Mouse (Mus musculus) c-Kit-positive CD71-positive TER-119-positive erythroid progenitor cells, embryonic 14.5 days (primary cell): ENCODE results near the gene Mpeg1.

ENCODE experiments used
- DNase-seq: peaks from one replicate; pipeline ENCODE4 v3.0.0-alpha.2; 2013; ENCODE audit warnings: low spot score

The Mpeg1 gene

DNA sequence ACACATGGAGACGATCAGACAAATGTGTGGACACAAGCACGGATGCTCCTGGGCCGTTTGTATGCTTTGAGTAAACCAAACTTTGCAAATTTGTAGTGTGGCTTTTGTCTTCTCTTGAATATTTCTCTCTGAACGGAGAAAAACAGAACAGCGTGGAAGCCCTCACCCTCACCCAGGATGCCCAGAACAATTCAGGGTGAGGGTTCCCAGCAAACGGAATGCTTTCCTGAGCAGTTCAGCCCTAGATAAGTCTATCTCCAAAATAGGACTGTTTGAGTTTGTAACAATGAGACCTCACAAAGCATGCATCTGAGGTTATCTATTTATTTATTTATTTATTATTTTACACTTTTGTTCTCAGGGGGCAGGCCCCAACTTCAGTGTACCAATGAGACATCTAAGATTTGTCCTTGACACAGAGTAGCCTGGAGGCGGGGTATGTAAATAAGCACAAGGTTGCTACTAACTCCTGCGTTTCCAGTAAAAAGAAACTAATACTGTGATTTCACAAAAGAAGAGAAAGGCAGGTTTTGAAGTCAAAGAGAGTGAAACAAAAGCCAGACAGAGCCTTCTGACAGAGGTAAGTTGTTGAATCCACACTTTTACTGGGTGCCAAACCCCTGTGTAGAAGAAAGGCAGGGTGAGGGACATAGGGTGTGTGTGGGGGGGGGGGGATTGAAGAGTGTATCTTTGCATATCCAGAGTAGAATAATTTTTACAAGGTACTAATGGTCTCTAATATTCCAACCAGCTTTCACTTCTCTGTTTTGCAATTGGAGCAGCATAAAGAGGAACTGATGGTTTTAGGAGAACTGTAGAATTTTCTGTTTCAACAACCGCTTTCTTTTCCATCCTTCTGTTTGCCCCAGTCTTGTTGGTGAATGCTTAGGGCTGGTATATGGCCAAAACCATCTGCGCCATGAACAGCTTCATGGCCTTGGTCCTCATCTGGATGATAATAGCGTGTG is at the start of gene Mpeg1:
TSS of gene Mpeg1 (plus strand) at position 498 of the 968 bp plus-strand sequence.
- no peak for DNase-seq

DNA sequence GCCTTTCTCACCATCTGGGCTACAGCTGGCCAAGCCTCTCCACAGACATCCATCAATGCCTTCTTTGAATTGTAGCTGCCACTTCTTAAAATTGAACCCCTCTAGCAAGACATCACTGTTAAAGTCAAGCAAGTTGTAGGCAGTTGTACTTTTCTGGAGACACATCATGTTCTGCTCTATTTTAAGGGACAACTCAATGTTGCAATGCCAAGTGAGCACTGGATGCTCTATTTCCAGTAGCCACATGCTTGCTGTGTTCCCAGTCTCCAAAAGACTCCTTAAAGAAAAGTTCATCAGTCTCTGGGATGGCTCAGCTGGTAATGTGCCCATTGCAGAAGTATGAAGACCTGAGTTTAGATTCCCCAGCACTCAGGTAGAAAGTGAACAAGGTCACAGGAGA is 46.8 kb upstream of the Mpeg1 start:
- DNase-seq = no peak

DNA sequence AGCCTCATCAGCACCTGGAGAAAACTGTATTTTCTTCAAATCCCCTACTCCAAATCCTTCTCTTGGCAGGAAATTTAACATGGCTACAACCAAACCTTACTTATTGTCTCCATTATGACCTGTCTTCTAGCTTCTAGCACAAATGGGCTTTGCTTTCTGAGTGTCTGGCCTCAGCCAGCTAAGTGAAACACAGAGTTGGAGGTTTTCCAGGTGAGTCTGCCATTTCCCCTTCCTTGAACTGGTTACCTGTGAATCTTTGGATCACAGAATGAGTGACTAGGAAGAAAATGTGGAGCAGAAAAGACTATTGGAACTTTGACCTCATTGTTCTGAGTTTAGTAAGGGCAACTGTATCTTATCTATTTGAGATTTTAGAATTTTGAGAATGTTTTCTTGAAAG is 43.2 kb upstream of the Mpeg1 start, which contains the start of gene Olfr1441:
TSS of gene Olfr1441 (plus strand) at position 73 of the 400 bp plus-strand sequence.
- DNase-seq = no peak

DNA sequence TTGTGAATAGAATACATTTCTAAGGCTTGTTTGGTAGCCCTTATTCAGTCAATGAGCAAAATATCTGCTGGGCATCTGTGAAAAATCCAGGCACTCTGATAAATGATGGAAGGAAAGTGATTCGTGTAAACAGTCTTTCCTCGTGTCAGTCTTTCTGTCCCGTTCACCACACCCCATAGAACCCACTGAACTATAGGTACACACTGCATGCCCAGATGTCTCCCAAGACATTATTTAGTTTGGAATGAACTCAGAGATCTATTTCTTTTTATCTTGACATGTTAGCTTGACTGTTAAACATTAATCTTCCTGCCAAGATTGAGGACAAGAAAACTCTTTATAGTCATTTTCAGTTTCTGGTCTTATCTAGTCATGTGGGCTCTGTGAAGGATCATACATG is 42.3 kb upstream of the Mpeg1 start:
- no peak for DNase-seq

DNA sequence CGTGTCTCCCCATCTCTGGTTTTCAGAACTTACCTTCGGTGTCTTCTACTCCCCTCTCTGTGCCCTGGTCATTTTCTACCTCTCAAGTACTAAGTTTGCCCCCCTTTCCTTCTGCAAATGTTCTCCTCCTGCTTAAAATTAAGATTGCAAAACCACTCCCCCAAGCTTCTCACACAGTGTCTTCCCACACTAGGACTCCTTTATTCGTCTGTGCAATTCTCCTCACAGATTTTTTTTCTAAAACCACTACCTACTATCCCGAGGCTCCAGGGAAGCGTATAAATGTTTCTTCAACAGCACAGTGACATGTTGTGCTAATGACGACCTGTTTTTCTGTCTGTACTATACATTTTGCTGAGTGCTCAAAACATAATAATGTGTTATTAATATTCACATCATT is 40.0 kb upstream of the Mpeg1 start:
- no peak for DNase-seq

DNA sequence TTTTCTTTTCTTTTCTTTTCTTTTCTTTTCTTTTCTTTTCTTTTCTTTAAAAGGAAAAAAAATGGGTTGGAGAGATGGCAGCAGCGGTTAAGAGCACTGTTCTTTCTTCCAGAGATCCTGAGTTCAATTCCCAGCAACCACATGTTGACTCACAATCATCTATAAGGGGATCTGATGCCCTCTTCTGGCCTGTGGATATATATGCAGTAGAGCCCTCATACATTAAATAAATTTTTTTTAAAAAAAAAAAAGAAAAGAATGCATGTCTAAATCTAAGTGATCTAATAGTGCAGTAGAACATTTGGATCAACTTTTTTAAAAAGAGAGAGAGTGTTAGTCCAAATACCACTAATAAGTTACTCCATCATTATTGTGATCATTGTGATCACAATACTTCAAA is 38.9 kb upstream of the Mpeg1 start:
- no peak for DNase-seq

DNA sequence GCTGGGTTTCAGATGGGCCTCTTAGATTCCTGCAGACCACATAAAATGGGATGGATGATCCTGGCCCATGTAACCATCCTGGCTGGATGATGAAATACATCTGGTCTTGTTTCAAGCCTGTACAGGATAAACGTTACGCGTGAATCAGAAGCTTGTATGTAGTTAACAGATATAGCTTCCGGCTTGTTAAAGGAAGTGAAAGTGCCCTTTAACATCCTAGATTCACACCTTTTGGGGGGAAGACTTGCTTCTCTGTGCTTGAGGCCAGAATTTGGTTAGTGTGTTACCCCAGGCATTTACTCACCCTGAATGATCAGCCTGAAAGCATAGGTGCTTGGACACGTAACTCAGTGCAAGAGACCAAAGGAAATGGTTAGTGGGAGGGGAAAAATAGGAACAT is 33.5 kb upstream of the Mpeg1 start:
- DNase-seq = no peak

DNA sequence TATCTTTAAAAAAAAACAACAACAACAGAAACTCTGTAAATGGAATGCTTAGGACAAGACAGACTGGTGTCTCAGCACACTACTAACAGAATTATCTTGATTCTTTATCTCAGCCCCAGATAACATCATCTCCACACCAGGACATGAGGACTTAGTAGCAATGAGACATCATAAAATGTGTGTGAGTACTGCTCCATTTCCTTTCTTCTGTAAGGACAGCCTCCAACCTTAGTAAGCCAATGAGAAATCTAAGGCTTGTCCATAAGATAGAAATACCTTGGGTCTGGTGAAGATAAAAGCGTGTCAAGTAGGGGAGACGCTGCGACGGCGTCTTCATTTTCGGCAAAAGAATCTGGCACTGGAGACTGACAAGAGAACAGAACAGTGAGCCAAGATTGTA is 33.0 kb upstream of the Mpeg1 start, which contains the start of gene Pfpl:
TSS of gene Pfpl (plus strand) at position 301 of the 400 bp plus-strand sequence.
- no peak for DNase-seq

DNA sequence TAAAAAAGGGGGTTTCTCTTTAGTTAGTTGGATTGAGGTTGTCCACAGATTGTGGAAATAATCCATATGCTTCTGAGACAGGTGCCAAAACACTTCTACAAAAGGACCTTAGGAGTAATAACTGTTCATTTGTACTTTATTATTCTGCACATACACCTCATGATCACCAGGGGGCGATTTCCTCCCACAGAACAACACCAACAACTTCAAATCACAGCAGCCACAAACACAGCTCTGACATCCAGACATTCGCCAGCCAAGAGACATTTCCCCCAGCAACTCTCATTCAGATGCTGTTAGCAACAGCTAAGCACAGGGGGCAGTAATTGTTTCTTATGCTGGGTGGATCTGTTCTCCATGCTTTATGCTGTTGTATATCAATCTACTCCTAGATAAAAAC is 27.5 kb upstream of the Mpeg1 start:
- DNase-seq = no peak

DNA sequence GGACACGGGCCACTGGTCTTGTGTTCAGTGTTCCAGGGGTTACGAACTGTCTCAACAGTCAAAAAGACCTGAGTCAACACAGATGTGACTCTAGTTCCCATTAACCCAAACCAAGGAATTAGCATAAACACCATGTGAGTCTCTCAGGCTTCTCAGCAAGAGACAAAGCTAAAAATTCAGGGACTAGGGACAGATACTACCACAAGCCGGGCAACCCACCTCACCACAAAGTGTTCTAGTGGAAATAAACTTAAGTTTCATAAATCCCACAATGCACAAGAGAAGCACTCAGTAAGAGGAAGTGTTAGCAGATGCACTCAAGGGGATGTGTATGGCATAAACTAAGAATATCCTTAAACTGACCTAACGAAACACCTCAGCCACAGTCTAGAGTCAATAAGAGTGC is 25.6 kb upstream of the Mpeg1 start:
- no peak for DNase-seq

DNA sequence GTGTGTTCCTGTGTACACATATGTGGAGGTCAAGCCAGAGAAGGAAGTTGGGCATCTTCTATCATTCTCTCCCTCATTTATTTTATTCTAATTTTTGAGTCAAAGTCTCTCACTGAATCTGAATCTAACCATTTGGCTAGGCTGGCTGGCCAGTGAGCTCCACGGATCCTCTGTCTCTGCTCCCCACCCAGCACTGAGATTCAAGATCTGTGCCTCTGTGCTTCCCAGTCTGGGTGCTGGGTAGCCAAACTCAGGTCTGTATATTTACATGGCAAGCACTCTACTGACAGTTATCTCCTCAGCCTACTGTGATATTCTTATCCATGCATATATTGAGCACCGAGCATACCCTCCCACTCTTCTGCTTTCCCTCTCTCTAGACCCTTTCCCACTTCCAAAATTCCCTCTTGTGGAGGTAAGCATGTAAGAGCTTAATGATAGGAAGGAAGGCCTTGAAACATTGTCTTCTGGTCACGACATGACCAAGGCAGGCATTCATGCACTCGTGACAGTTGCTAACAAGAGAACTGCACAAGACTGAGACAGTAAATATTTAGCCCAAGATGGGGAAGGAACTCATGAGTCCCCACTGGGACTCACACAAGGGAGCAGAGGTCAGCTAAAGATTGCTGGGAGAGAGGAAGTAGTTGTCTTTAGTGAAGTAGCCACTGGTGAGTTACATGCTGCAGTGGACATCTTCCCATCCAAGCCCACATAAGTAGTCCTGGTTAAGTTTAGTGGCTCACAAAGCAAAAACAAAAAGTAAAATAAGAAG is 24.6 kb upstream of the Mpeg1 start:
- no peak for DNase-seq

DNA sequence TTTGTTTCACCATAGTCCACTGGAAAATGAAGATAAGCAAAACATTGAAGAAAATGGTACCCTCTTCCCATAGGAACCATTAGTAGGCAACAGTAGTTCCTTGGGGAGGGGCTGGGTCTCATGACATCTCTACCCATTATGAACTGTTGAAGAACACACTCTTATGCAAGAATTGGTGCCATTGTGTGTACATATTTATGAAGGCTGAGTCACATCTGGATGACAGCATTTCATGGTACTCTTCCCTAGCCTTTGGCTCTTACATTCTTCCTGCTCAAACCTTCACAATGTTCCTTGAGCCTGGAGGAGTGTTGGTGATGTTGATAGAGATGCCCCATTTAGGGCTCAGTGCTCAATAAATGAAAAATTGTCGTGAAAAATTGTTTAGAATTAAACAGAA is 21.0 kb upstream of the Mpeg1 start:
- DNase-seq = no peak

DNA sequence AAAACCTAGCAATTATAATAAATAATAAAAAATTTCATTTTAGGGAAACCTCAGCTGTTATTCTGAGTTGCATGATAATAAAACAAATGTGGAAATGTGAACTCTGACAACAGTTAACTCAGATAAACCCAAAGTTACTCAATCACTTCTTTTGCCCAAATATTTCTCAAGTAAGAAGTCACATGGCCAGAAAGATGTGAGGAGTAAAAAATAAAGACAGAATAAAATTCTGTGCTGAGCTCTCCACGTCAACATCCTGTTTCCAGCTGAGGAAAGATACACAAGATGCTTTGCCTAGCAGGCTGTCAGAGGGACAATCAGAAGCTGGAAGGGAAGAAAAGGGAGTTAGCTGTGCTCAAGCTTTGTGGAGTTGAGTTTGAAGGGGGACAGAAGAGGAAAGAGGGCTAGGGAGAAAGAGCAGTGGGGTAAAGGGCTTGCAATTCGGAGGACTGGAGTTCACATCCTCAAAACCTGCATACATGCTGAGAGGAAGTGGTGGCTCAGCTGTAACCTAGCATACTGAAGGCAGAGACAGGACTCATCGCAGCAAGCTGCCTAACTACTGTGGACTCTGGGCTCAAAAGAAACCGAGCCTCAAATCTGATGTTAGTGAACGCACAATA is 20.4 kb upstream of the Mpeg1 start:
- DNase-seq = no peak

DNA sequence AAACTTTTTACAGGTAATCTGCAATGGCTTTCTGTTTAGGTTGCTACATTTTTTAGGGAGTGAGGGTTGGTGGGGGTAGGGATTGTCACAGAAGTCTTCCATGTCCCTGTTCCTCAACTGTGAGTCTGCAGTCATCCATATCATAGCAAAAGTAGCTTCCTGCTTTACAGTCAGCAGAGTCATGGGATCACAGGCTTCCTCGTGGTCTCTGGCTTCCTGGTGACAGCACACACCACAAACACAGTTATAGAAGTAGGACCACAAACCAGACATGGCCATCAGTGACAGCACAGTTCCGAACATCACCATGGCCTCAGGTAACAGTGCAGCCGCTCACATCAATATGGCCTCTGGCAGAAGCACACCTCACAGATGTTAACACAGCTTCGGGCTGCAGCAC is 18.0 kb upstream of the Mpeg1 start:
- no peak for DNase-seq

DNA sequence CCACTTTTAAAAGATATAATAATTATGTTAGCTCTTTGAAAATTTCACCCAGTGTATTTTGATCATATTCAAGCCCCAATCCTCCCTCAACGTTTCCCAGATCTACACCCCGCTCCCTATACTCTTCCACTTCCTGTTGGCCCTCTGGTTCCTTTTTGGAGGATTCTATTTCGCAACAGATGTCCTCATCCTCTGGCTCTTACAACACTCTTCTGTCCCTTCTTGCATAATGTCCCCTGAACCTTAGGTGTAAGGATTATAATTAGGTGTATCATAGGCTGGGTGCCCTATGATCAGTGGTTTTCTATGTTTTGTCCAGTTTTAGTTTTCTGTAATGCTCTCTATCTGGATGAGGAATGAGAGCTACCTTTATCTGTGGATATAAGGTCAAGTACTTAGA is 15.6 kb upstream of the Mpeg1 start:
- no peak for DNase-seq

DNA sequence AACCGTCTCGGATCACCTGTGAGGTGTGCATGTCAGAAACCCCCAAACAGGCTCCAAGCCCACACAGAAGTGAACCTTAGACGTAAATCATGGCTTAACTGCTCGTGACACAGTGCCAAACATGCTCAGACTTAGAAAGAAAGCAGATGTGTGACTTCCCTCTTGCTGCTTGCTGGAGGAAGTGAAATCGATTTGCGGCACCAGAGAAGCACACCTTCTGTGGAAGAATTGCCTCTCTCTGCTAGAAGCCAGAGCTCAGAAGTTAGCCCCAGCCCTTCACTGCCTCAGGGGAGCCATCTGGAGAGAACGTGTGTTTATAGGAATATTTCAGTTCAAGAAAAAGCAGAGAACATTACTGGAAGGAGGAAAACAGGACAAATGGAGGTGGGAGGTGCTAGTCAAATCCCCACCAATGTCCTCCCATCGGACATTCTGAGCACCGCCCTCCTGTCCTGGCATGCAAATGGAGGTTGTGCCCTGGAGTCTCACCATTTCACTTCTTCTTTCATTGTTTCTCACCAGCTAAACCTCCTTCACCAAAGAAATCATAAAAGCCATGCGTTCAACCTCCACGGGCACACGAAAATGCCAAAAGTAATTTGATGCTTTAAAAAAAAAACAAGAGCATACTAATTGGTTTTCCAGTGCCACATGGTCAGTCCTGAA is 3.0 kb upstream of the Mpeg1 start:
- DNase-seq = no peak

DNA sequence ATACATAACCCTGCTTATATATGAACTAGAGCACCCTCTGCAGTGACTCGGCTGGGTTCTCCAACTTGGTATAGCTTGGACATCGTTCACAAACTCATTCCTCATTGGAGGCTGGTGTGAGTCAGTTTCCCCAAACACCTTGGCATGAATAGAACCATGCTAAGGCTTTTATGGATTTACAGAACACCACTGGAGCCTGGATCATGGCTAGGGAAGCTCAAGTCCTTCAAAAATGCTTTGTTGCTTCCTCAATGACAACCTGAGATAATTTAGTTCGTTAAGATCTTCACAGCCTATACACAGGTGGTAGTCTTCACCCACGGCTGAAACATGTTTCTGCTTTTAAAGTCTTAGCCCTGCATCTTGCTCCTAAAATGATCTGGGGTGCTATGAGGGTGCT is 1.1 kb upstream of the Mpeg1 start:
- DNase-seq = no peak

DNA sequence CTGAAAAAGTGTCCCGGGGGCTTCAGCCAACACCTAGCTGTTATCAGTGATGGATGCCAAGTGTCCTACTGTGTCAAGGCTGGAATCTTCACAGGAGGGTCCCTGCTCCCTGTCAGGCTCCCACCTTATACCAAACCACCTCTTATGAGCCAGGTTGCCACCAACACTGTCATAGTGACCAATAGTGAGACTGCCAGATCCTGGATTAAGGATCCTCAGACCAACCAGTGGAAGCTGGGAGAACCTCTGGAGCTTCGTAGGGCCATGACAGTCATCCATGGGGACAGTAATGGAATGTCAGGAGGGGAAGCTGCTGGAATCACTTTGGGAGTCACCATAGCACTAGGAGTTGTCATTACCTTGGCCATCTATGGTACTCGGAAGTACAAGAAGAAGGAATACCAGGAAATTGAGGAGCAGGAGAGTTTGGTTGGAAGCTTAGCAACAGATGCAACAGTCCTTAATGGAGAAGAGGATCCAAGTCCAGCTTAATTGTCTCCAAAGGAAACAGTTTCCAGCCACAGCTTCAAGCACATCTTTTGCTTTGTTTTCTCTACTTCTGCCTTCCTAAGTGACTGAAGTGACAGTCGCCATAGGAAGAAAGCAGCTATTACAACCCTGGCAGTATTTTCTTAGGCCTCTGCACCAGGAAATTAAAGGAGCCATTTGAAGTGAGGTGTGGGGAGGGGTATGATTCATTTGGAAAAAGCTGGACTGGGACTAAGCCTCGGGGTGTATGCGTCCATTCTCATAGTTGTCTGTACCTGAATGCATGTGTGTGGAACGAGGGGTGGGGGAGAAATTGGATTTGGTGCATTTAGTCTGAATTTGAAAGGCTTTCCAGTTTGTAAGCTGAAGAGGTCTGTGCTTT is 2.5 kb downstream of the Mpeg1 start:
- DNase-seq = no peak

DNA sequence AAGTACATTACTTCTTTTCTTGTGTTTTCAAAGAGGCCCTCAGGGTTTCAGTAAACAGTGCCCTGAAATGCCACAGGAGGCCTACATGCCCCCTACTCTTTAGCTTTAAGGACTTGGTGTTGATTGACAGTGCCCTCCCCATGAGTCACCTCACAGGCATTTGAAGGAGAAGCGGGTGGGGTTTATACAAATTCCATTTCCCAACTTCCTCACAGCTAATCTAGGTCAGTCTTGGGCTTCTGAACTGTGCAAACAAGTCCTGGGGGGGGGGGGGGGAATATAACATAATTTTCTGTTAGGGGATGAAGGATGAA is 3.1 kb downstream of the Mpeg1 start:
- no peak for DNase-seq

DNA sequence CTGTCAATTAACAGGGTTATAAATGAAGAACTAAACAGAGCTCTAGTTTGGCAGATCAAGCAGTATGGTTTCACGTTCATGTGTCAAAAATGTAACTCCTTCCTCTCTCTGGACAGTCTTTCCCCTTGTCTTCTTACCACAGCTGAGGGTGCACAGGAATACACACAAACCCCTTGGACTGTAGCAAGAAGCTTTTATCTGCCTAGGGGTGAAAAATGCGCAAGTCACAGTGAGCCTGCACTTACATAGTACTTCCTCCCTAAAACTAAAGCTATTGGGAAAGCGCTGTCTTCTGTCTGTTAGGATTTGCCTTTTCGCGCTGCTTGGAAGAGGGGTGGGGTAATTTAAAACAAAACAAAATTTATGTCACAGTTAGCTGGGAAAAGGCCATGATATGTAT is 3.5 kb downstream of the Mpeg1 start:
- no peak for DNase-seq

DNA sequence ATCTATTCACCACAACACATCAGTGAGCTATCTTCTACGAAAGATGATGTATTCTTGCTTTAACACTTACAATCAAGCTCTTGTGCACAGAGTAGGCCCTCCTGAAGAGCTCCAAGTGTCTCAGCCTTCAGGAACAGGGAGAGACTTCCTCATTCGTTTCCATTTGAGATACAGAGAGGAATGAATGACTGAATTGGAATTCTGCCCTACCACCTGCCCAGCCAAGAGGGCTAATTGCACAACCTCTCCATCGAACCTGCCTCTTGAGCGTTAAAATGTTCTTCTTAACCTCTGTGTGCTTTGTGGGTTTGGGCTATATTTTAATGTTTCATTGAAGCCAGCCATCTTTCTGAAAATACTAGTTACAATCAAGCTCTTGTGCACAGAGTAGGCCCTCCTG is 4.1 kb downstream of the Mpeg1 start:
- DNase-seq = no peak
